Mouse (Mus musculus): ENCODE measurements around the gene Srpk2. TPM values are rescaled to one million over a fixed set of nuclear protein-coding genes. Genes with fewer than 3 reads are reported as not detected.
A peak's percentile ranks its signal among the peaks of the same experiment; 100 is the strongest.

The Srpk2 gene
- polyA plus RNA-seq, 1 experiment from 2014 or later: 46.4 TPM

DNA sequence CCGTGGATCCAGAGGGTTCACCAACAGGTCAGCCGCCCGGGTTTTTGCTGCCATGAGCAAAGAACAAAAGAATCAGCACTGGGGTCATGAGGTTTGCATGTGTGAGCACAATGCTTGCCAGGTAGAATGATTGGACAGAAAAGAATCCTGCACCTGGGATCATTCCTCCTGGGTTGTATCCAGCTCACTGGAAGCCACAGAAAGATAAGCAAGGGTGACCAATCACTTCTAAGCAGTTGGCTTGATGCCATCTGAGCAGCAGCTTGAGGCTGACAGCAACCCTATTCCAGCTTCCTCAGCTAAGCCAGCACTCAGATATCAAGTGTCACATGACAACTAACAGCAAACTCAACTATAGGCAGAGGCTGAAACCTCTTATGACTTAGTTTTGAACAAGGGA, 165.7 kb downstream of the Srpk2 start:
- H3K27ac ChIP-seq (ENCODE audit: low read depth, low read length): peak overlapping the region; percentile 87
- WGBS (ENCODE audit: insufficient replicate concordance): 25% methylated on average over 3 of the region's 3 CpGs

DNA sequence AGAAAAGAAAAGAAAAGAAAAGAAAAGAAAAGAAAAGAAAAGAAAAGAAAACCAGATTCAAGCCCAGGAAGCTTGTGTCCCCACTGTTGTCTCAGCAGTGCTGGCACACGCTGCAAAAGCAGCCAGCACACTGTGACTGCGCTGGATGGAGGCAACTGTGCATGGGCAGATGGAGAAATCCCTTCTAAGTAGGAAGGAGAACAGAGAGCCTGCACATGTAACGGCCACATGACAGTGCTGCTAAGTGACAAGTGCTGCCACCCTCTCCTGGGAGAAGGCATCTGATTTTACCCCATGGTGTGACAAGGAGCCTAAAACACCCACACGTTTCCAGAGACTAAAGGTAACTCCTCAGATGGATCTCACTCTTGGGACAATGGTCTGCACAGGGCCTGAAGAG, 166.6 kb downstream of the Srpk2 start:
- ATAC-seq (replicated peaks; ENCODE audit: insufficient number of reproducible peaks, low FRiP score, low TSS enrichment): no peak
- Histone ChIP-seq H3K9me3 (replicated peaks; ENCODE audit: control insufficient read depth, low read length) (no peaks in the 10 kb centered on the region), H3K27ac (ENCODE audit: low read depth, low read length) (peak overlapping the region; percentile 87), H3K27me3 (ENCODE audit: control insufficient read depth, insufficient read depth, low read length) (no peaks in the 10 kb centered on the region), H3K36me3 (ENCODE audit: control insufficient read depth, insufficient read depth, low read length) (peaks cover 12% of the 10 kb centered on the region), H3K9ac (ENCODE audit: low read depth, low read length) (no peak overlapping the region), H3K4me1 (ENCODE audit: control insufficient read depth, insufficient read depth, low read length) (peaks cover 31% of the 10 kb centered on the region), H3K4me3 (ENCODE audit: low read depth, low read length) (no peak overlapping the region), H3K4me2 (no peak overlapping the region)
- WGBS (ENCODE audit: insufficient replicate concordance): 65% methylated on average over 4 of the region's 4 CpGs

More for the DNA sequence above, 165.7 kb downstream of the Srpk2 start:
- H3K4me2 ChIP-seq: peak overlapping the region; percentile 40
- H3K9me3 ChIP-seq (replicated peaks; ENCODE audit: control insufficient read depth, low read length): no peaks in the 10 kb centered on the region
- ATAC-seq (replicated peaks; ENCODE audit: insufficient number of reproducible peaks, low FRiP score, low TSS enrichment): peak; percentile 56; the same call in 1 of the 2 replicates
- peaks cover 9% of the 10 kb centered on the region for H3K36me3 ChIP-seq (ENCODE audit: control insufficient read depth, insufficient read depth, low read length)
- no peaks in the 10 kb centered on the region for H3K27me3 ChIP-seq (ENCODE audit: control insufficient read depth, insufficient read depth, low read length)
- no peak overlapping the region for H3K4me3 ChIP-seq (ENCODE audit: low read depth, low read length)
- H3K9ac ChIP-seq (ENCODE audit: low read depth, low read length): no peak overlapping the region
- peaks cover 31% of the 10 kb centered on the region for H3K4me1 ChIP-seq (ENCODE audit: control insufficient read depth, insufficient read depth, low read length)

DNA sequence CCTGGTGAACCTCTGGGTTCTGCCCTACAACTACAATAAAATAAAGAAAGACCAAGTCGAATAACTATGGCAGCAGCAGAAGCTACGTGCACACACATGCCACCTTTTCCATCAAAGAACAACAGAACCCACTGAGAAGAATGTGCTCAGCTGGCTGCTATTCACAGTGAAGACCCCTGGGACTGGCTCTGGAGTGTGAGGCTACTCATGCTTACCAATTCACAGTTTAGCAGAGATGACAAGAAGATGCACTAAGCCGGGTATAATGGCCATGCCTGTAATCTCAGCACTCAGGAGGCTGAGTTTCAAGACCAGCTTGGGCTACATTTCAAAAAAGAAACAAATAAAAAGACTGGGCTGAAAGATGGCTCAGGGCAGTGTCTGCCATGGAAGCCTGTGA, 167.5 kb downstream of the Srpk2 start:
- H3K27ac ChIP-seq (ENCODE audit: low read depth, low read length): no peak overlapping the region
- ATAC-seq (replicated peaks; ENCODE audit: insufficient number of reproducible peaks, low FRiP score, low TSS enrichment): no peak
- no peak overlapping the region for H3K9ac ChIP-seq (ENCODE audit: low read depth, low read length)
- no peak overlapping the region for H3K4me3 ChIP-seq (ENCODE audit: low read depth, low read length)
- peaks cover 29% of the 10 kb centered on the region for H3K4me1 ChIP-seq (ENCODE audit: control insufficient read depth, insufficient read depth, low read length)
- H3K4me2 ChIP-seq: no peak overlapping the region
- no peaks in the 10 kb centered on the region for H3K9me3 ChIP-seq (replicated peaks; ENCODE audit: control insufficient read depth, low read length)
- peaks cover 12% of the 10 kb centered on the region for H3K36me3 ChIP-seq (ENCODE audit: control insufficient read depth, insufficient read depth, low read length)
- H3K27me3 ChIP-seq (ENCODE audit: control insufficient read depth, insufficient read depth, low read length): no peaks in the 10 kb centered on the region
- WGBS (ENCODE audit: insufficient replicate concordance): 82% methylated on average over 3 of the region's 3 CpGs

DNA sequence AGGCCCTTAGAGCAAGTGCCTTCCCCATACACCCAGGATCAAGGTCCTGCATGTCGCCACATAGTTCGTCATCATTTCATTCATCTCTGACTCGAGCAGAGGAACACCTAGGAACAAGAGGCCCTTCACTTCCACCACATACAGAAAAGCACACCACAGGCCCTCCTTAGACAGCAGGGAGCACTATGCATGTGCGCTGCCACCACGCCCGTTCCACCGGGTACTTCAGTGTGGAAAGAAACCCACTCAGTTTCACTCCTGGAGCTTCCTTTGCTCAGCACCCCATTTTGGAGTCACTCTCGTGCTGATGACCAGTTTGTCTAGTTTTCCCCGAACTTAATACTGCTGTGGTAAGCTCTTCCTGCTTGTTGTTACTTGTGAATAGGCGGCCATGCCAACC, 169.4 kb downstream of the Srpk2 start:
- Histone ChIP-seq H3K9me3 (replicated peaks; ENCODE audit: control insufficient read depth, low read length) (no peaks in the 10 kb centered on the region), H3K27me3 (ENCODE audit: control insufficient read depth, insufficient read depth, low read length) (no peaks in the 10 kb centered on the region), H3K36me3 (ENCODE audit: control insufficient read depth, insufficient read depth, low read length) (peaks cover 12% of the 10 kb centered on the region), H3K27ac (ENCODE audit: low read depth, low read length) (no peak overlapping the region), H3K4me2 (no peak overlapping the region), H3K4me3 (ENCODE audit: low read depth, low read length) (no peak overlapping the region), H3K9ac (ENCODE audit: low read depth, low read length) (no peak overlapping the region), H3K4me1 (ENCODE audit: control insufficient read depth, insufficient read depth, low read length) (peaks cover 23% of the 10 kb centered on the region)
- no peak for ATAC-seq (replicated peaks; ENCODE audit: insufficient number of reproducible peaks, low FRiP score, low TSS enrichment)
- WGBS (ENCODE audit: insufficient replicate concordance): 90% methylated on average over 10 of the region's 10 CpGs

DNA sequence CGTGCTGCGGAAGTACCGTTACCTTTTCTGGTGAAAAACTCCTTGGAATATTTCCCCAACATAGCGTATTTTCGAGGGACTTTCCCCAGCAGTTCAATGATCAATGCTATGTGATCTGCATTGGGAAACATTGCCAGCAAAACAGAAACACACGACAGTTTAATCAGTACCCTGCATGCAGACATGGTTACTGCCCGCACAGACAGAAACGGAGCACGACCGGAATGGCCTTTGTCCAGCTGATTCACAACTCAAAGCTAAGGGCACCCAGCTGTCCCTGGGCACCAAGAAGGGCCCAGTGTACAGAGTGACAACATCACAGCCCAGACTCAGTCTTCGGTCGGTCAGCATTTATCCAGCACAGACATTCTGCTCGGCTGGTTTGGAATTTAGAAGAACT, 170.9 kb downstream of the Srpk2 start:
- H3K27me3 ChIP-seq (ENCODE audit: control insufficient read depth, insufficient read depth, low read length): no peaks in the 10 kb centered on the region
- H3K4me1 ChIP-seq (ENCODE audit: control insufficient read depth, insufficient read depth, low read length): peaks cover 7% of the 10 kb centered on the region
- no peak overlapping the region for H3K4me2 ChIP-seq
- no peak overlapping the region for H3K27ac ChIP-seq (ENCODE audit: low read depth, low read length)
- H3K36me3 ChIP-seq (ENCODE audit: control insufficient read depth, insufficient read depth, low read length): peaks cover 14% of the 10 kb centered on the region
- H3K4me3 ChIP-seq (ENCODE audit: low read depth, low read length): no peak overlapping the region
- 91% methylated on average over 13 of the region's 13 CpGs for WGBS (ENCODE audit: insufficient replicate concordance)
- ATAC-seq (replicated peaks; ENCODE audit: insufficient number of reproducible peaks, low FRiP score, low TSS enrichment): no peak
- no peaks in the 10 kb centered on the region for H3K9me3 ChIP-seq (replicated peaks; ENCODE audit: control insufficient read depth, low read length)
- no peak overlapping the region for H3K9ac ChIP-seq (ENCODE audit: low read depth, low read length)

DNA sequence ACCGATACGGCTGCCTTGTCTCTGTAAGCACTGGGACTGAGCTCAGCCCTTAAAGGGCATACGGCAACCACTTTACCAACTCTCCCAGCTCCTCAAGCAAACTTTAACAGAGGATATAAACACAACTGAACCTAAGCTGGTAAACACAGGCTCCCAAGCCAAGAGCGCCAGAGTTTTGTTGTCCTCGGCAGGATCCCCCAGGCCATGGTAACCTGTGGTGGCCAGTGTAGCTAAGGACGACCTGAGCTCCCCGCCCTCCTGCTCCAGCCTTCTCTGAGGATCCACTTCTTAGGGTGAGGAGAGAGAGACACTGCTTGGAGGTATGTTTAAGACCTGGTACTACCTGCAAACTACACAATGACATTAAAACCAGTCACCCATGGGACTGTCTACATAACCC, 171.9 kb downstream of the Srpk2 start:
- H3K4me2 ChIP-seq: no peak overlapping the region
- H3K27ac ChIP-seq (ENCODE audit: low read depth, low read length): no peak overlapping the region
- no peak overlapping the region for H3K9ac ChIP-seq (ENCODE audit: low read depth, low read length)
- no peaks in the 10 kb centered on the region for H3K9me3 ChIP-seq (replicated peaks; ENCODE audit: control insufficient read depth, low read length)
- peaks cover 14% of the 10 kb centered on the region for H3K36me3 ChIP-seq (ENCODE audit: control insufficient read depth, insufficient read depth, low read length)
- WGBS (ENCODE audit: insufficient replicate concordance): 90% methylated on average over 7 of the region's 7 CpGs
- H3K27me3 ChIP-seq (ENCODE audit: control insufficient read depth, insufficient read depth, low read length): no peaks in the 10 kb centered on the region
- no peak overlapping the region for H3K4me3 ChIP-seq (ENCODE audit: low read depth, low read length)
- ATAC-seq (replicated peaks; ENCODE audit: insufficient number of reproducible peaks, low FRiP score, low TSS enrichment): no peak
- H3K4me1 ChIP-seq (ENCODE audit: control insufficient read depth, insufficient read depth, low read length): no peaks in the 10 kb centered on the region

DNA sequence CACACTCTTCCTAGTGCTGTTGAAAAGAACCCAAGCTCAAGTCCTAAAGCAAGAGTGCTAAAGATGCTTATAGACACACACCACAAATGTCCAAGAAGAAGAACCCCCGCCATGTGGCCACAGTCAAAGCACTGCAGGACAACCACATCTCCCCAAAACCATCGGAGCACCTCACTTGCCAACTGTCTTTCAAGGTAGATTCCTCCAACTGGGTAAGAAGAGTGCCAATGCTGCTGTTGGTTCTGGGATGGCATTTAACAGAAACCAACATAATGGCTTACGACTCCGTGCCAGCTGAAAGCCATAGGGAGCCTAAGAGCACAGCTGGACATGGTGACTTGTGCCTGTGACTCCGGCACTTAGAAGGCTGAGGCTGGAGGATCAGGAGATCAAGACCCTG, 173.0 kb downstream of the Srpk2 start:
- H3K27me3 ChIP-seq (ENCODE audit: control insufficient read depth, insufficient read depth, low read length): no peaks in the 10 kb centered on the region
- no peaks in the 10 kb centered on the region for H3K9me3 ChIP-seq (replicated peaks; ENCODE audit: control insufficient read depth, low read length)
- H3K27ac ChIP-seq (ENCODE audit: low read depth, low read length): no peak overlapping the region
- H3K36me3 ChIP-seq (ENCODE audit: control insufficient read depth, insufficient read depth, low read length): peaks cover 14% of the 10 kb centered on the region
- no peak overlapping the region for H3K9ac ChIP-seq (ENCODE audit: low read depth, low read length)
- no peak overlapping the region for H3K4me2 ChIP-seq
- ATAC-seq (replicated peaks; ENCODE audit: insufficient number of reproducible peaks, low FRiP score, low TSS enrichment): no peak
- WGBS (ENCODE audit: insufficient replicate concordance): 91% methylated on average over 5 of the region's 5 CpGs
- H3K4me3 ChIP-seq (ENCODE audit: low read depth, low read length): no peak overlapping the region
- H3K4me1 ChIP-seq (ENCODE audit: control insufficient read depth, insufficient read depth, low read length): no peaks in the 10 kb centered on the region

DNA sequence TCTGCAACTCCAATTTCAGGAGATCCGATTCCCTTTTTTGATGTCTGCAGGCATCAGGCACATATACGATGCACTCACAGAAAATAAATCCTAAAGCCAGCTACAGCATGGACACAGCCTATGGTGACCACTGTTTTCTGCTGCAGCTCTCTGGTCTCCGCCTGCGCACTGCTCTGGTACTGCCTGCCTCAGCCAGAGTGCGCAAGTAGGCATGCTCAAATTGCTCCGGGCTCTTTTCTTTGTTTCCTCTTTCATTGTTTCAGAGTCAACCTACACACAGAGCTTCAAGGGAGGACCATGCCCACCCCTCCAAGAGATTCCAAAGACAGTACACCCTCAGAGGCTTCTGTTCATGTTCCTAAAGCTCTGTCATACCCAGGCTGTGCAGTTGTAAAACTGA, 175.8 kb downstream of the Srpk2 start:
- Histone ChIP-seq H3K4me2 (no peak overlapping the region), H3K27ac (ENCODE audit: low read depth, low read length) (no peak overlapping the region), H3K4me3 (ENCODE audit: low read depth, low read length) (no peak overlapping the region), H3K27me3 (ENCODE audit: control insufficient read depth, insufficient read depth, low read length) (no peaks in the 10 kb centered on the region), H3K4me1 (ENCODE audit: control insufficient read depth, insufficient read depth, low read length) (no peaks in the 10 kb centered on the region), H3K9ac (ENCODE audit: low read depth, low read length) (no peak overlapping the region), H3K9me3 (replicated peaks; ENCODE audit: control insufficient read depth, low read length) (no peaks in the 10 kb centered on the region), H3K36me3 (ENCODE audit: control insufficient read depth, insufficient read depth, low read length) (0 out of 2 replicates have a peak, but pooled peaks cover 5% of the 10 kb centered on the region)
- WGBS (ENCODE audit: insufficient replicate concordance): 86% methylated on average over 6 of the region's 6 CpGs
- ATAC-seq (replicated peaks; ENCODE audit: insufficient number of reproducible peaks, low FRiP score, low TSS enrichment): no peak

DNA sequence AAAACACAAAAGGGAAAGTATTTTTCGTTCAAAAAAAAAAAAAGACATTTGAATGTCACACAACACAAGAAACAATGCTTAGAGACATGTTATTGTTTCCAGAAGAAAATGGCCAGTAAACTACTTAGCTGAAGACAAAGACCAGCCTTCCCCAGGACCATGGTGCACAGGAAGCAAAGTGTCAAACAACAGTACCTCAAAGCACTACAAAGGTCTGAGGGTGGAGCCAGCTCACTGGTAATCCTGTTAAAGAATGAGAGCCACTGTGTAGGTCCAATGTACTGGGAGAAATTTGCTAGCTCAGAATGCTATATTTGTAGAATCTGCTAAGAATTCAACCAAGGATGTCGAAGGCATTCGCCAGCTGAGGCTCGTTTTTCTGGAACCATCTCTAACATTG, 177.2 kb downstream of the Srpk2 start:
- no peak for ATAC-seq (replicated peaks; ENCODE audit: insufficient number of reproducible peaks, low FRiP score, low TSS enrichment)
- peaks cover 9% of the 10 kb centered on the region for H3K36me3 ChIP-seq (ENCODE audit: control insufficient read depth, insufficient read depth, low read length)
- H3K9ac ChIP-seq (ENCODE audit: low read depth, low read length): no peak overlapping the region
- H3K27ac ChIP-seq (ENCODE audit: low read depth, low read length): no peak overlapping the region
- H3K4me1 ChIP-seq (ENCODE audit: control insufficient read depth, insufficient read depth, low read length): no peaks in the 10 kb centered on the region
- 90% methylated on average over 4 of the region's 4 CpGs for WGBS (ENCODE audit: insufficient replicate concordance)
- H3K4me3 ChIP-seq (ENCODE audit: low read depth, low read length): no peak overlapping the region
- no peaks in the 10 kb centered on the region for H3K27me3 ChIP-seq (ENCODE audit: control insufficient read depth, insufficient read depth, low read length)
- H3K9me3 ChIP-seq (replicated peaks; ENCODE audit: control insufficient read depth, low read length): no peaks in the 10 kb centered on the region
- H3K4me2 ChIP-seq: no peak overlapping the region
